Mouse (Mus musculus) CH12.LX (cell line): ENCODE measurements around the gene Magi2. TPM values are rescaled to one million over a fixed set of nuclear protein-coding genes. Genes with fewer than 3 reads are reported as not detected.

Experiments used
- DNase-seq: peaks from one replicate; pipeline ENCODE4 v3.0.0-alpha.2; 2013; ENCODE audit errors: extremely low read depth
- H3K27ac ChIP-seq: 2 replicates; pipeline ENCODE4 v1.5.1; 2012; ENCODE audit warnings: low read depth, mild to moderate bottlenecking, control low read depth, moderate library complexity; ENCODE audit not compliant: insufficient read depth
- H3K27me3 ChIP-seq: replicated peaks from 2 replicates; pipeline ENCODE3; 2012; ENCODE audit warnings: inconsistent platforms
- H3K36me3 ChIP-seq, 2 experiments: replicated peaks in 1 of 2; 2 replicates each; pipeline versions ENCODE3 to v1.6.1; 2012; ENCODE audit warnings: inconsistent platforms in 1 of 2, low read length in 1 of 2, mild to moderate bottlenecking in 1 of 2, mixed read lengths in 1 of 2, moderate library complexity in 1 of 2; ENCODE audit not compliant: control insufficient read depth in 1 of 2, insufficient read depth in 1 of 2
- H3K4me1 ChIP-seq, 2 experiments: 2 replicates each; pipeline ENCODE4 v1.6.1; 2012; ENCODE audit warnings: inconsistent platforms in 1 of 2, moderate library complexity in 1 of 2; ENCODE audit not compliant: insufficient read depth in 2 of 2, control insufficient read depth in 1 of 2
- H3K4me2 ChIP-seq: 2 replicates; pipeline ENCODE4 v1.6.1; 2012; ENCODE audit warnings: low read depth, mild to moderate bottlenecking, control low read depth; ENCODE audit not compliant: poor library complexity, insufficient read depth, severe bottlenecking
- H3K4me3 ChIP-seq, 3 experiments: fragments of 150-350 bp in 1 of 3; sonication (generic) in 1 of 3; replicated peaks in 1 of 3; 2 replicates each; pipeline versions ENCODE3 to v1.5.1; 2011 to 2012; ENCODE audit warnings: low read depth in 2 of 3, low read length in 2 of 3, mild to moderate bottlenecking in 2 of 3, moderate library complexity in 2 of 3, control low read depth in 1 of 3, improper control_type of control experiment in 1 of 3, inconsistent platforms in 1 of 3, mixed read lengths in 1 of 3; ENCODE audit not compliant: poor library complexity in 1 of 3
- H3K79me2 ChIP-seq: replicated peaks from 2 replicates; pipeline ENCODE4 v1.6.1; 2012; ENCODE audit warnings: mild to moderate bottlenecking, moderate library complexity; ENCODE audit not compliant: control insufficient read depth, poor library complexity, insufficient read depth, severe bottlenecking; ENCODE audit errors: extremely low read depth
- H3K9ac ChIP-seq: 2 replicates; pipeline ENCODE4 v1.6.1; 2012; ENCODE audit warnings: low read depth, mild to moderate bottlenecking, control low read depth, moderate library complexity; ENCODE audit not compliant: insufficient read depth
- H3K9me3 ChIP-seq: replicated peaks from 2 replicates; pipeline ENCODE3; 2012; ENCODE audit warnings: low read length, inconsistent platforms, mixed read lengths
- BHLHE40 ChIP-seq: IDR thresholded peaks from 2 replicates; pipeline ENCODE4 v1.6.1; 2011; ENCODE audit warnings: mild to moderate bottlenecking, low read depth, low read length, improper control_type of control experiment
- CHD1 ChIP-seq: IDR thresholded peaks from 2 replicates; pipeline ENCODE4 v1.6.1; 2012; ENCODE audit warnings: low read depth, low read length, improper control_type of control experiment, inconsistent platforms
- EP300 ChIP-seq: IDR thresholded peaks from 2 replicates; pipeline ENCODE4 v1.6.1; 2011; ENCODE audit warnings: low read length, improper control_type of control experiment
- GABPA ChIP-seq: IDR thresholded peaks from 2 replicates; pipeline ENCODE4 v1.6.1; 2012; ENCODE audit warnings: low read depth, low read length, improper control_type of control experiment, inconsistent platforms; ENCODE audit not compliant: insufficient replicate concordance
- HCFC1 ChIP-seq: IDR thresholded peaks from 2 replicates; pipeline ENCODE4 v1.6.1; 2012; ENCODE audit warnings: low read depth, mild to moderate bottlenecking, inconsistent platforms, low read length, improper control_type of control experiment
- MAFK ChIP-seq: IDR thresholded peaks from 2 replicates; pipeline ENCODE4 v1.6.1; 2011; ENCODE audit warnings: low read length, improper control_type of control experiment; ENCODE audit not compliant: insufficient replicate concordance
- MAX ChIP-seq: IDR thresholded peaks from 2 replicates; pipeline ENCODE4 v1.6.1; 2011; ENCODE audit warnings: low read length, improper control_type of control experiment
- MAZ ChIP-seq: IDR thresholded peaks from 2 replicates; pipeline ENCODE4 v1.6.1; 2012; ENCODE audit warnings: low read depth, mild to moderate bottlenecking, inconsistent platforms, low read length, improper control_type of control experiment, moderate library complexity
- MYC ChIP-seq: IDR thresholded peaks from 2 replicates; pipeline ENCODE4 v1.6.1; 2011; ENCODE audit warnings: low read depth, mild to moderate bottlenecking, improper control_type of control experiment, low read length
- NELFE ChIP-seq: IDR thresholded peaks from 2 replicates; pipeline ENCODE4 v1.6.1; 2011; ENCODE audit warnings: low read depth, low read length, improper control_type of control experiment
- NRF1 ChIP-seq: IDR thresholded peaks from 2 replicates; pipeline ENCODE4 v1.6.1; 2014; ENCODE audit warnings: low read depth, mild to moderate bottlenecking, inconsistent platforms, low read length, improper control_type of control experiment, moderate library complexity
- POLR2A ChIP-seq: IDR thresholded peaks from 2 replicates; pipeline ENCODE4 v1.6.1; 2011; ENCODE audit warnings: low read depth, mild to moderate bottlenecking, improper control_type of control experiment, low read length
- POLR2AphosphoS2 ChIP-seq: IDR thresholded peaks from 2 replicates; pipeline ENCODE4 v1.6.1; 2011; ENCODE audit warnings: low read depth, low read length, improper control_type of control experiment
- RCOR1 ChIP-seq: conservative IDR thresholded peaks from 2 replicates; pipeline ENCODE4 v1.6.1; 2012; ENCODE audit warnings: low read depth, mild to moderate bottlenecking, inconsistent platforms, low read length, improper control_type of control experiment
- SIN3A ChIP-seq: IDR thresholded peaks from 2 replicates; pipeline ENCODE4 v1.6.1; 2012; ENCODE audit warnings: low read length, improper control_type of control experiment, inconsistent platforms
- UBTF ChIP-seq: IDR thresholded peaks from 2 replicates; pipeline ENCODE4 v1.6.1; 2012; ENCODE audit warnings: low read depth, mild to moderate bottlenecking, inconsistent platforms, low read length, improper control_type of control experiment, moderate library complexity
- USF2 ChIP-seq: conservative IDR thresholded peaks from 2 replicates; pipeline ENCODE4 v1.6.1; 2011; ENCODE audit warnings: low read depth, low read length, improper control_type of control experiment
- ZC3H11A ChIP-seq: IDR thresholded peaks from 2 replicates; pipeline ENCODE4 v1.6.1; 2012; ENCODE audit warnings: low read depth, mild to moderate bottlenecking, inconsistent platforms, low read length, improper control_type of control experiment
- ZKSCAN1 ChIP-seq: IDR thresholded peaks from 2 replicates; pipeline ENCODE4 v1.6.1; 2012; ENCODE audit warnings: low read depth, inconsistent platforms, low read length, improper control_type of control experiment, borderline replicate concordance
- ZMIZ1 ChIP-seq: IDR thresholded peaks from 2 replicates; pipeline ENCODE4 v1.6.1; 2012; ENCODE audit warnings: low read depth, mild to moderate bottlenecking, inconsistent platforms, low read length, improper control_type of control experiment
- ZNF384 ChIP-seq: IDR thresholded peaks from 2 replicates; pipeline ENCODE4 v1.6.1; 2012; ENCODE audit warnings: low read depth, low read length, improper control_type of control experiment, inconsistent platforms
- dilution Hi-C: fragments of 300-500 bp; cut with MboI; formaldehyde crosslinking; loops from 2 replicates; pipeline ENCODE4 v1.14.3; 2020; ENCODE audit warnings: low sequenced_read_pairs; ENCODE audit not compliant: extremely low pct_unique_long_range_greater_than_20kb, extremely low pct_ligation_motif_present
- in situ Hi-C: fragments of 300-500 bp; cut with MboI; formaldehyde crosslinking; loops from 3 replicates; pipeline ENCODE4 v1.14.3; 2019; ENCODE audit warnings: low sequenced_read_pairs, low pct_ligation_motif_present, low pct_unique_long_range_greater_than_20kb, mixed read lengths
- polyA plus RNA-seq: library from polyadenylated mRNA; unstranded; fragments of >175 nt; gene quantifications from 2 replicates; pipeline ENCODE4 v1.2.1, GENCODE M21; 2012; ENCODE audit warnings: low read depth; ENCODE audit not compliant: insufficient read length
- total RNA-seq, 2 experiments: library from RNA; depleted of rRNA; stranded (reverse); fragments of 300-350 nt in 1 of 2; fragments of >200 nt in 1 of 2; gene quantifications; 2 replicates each; pipeline ENCODE4 v1.2.3; 2012 to 2014

Gene Magi2
- total and polyA plus RNA-seq, 3 experiments: 0.37 to 0.63 (median 0.42) TPM

- TF ChIP-seq POLR2A: no peak
- TF ChIP-seq HCFC1: no peak
- TF ChIP-seq UBTF: no peak
- no peaks in the 10 kb centered on the region for H3K9me3 ChIP-seq
- dilution Hi-C loops (no loop called here), in situ Hi-C loops (no loop called here)
- no peaks in the 10 kb centered on the region for H3K36me3 ChIP-seq
- no peak overlapping the region for H3K27ac ChIP-seq
- no peaks in the 10 kb centered on the region for H3K27me3 ChIP-seq
- no peak overlapping the region for H3K4me2 ChIP-seq
- no peak overlapping the region for H3K9ac ChIP-seq
- DNase-seq: no peak
- no peak overlapping the region for H3K4me3 ChIP-seq
- H3K4me1 ChIP-seq: peaks cover 0 to 2% of the 10 kb centered on the region in 2 experiments; a peak in 1 of 4 replicates
- no peaks in the 10 kb centered on the region for H3K79me2 ChIP-seq
Measured at GRCm38 (mm10) chr5:19780076-19780475, 553.2 kb downstream of the Magi2 start.

DNA sequence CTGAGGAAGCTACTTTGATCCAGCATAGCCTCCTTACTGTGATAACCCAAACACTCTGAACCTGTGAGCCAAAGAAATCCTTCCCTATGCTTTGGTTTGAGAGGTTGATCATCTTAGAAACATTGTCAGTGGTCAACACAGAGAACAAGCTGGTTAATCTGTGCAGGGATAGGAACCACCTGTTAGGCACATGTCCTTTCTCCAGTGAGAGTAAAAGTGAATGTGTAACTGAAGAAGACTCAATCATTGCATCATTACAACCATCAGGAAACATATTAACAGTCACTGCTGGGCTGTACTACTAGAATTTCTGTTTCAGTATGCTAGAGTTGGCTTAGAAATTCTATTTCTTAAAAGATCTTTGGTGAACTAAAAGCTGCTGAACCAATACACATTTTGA, 558.5 kb downstream of the Magi2 start:
- no peak for TF ChIP-seq POLR2AphosphoS2
- TF ChIP-seq MAFK: no peak
- TF ChIP-seq HCFC1: no peak
- TF ChIP-seq USF2: no peak
- TF ChIP-seq NRF1: no peak
- TF ChIP-seq ZMIZ1: no peak
- no peak for TF ChIP-seq MAZ
- no peak for TF ChIP-seq NELFE
- no peak for TF ChIP-seq BHLHE40
- TF ChIP-seq ZC3H11A: no peak
- no peak for TF ChIP-seq SIN3A
- no peak for TF ChIP-seq MAX
- no peak for TF ChIP-seq MYC
- TF ChIP-seq CHD1: no peak
- no peak for TF ChIP-seq RCOR1
- no peak for TF ChIP-seq GABPA
- TF ChIP-seq ZKSCAN1: no peak
- TF ChIP-seq ZNF384: no peak
- no peak for TF ChIP-seq EP300
- H3K4me3 ChIP-seq: no peak overlapping the region
- no peak for DNase-seq
- H3K4me1 ChIP-seq: peaks cover 0 to 2% of the 10 kb centered on the region in 2 experiments; a peak in 1 of 4 replicates
- no peak overlapping the region for H3K27ac ChIP-seq
- no peaks in the 10 kb centered on the region for H3K36me3 ChIP-seq
- in situ Hi-C loops (no loop called here), dilution Hi-C loops (no loop called here)
- H3K27me3 ChIP-seq: no peaks in the 10 kb centered on the region
- no peaks in the 10 kb centered on the region for H3K79me2 ChIP-seq
- H3K9me3 ChIP-seq: no peaks in the 10 kb centered on the region
- H3K9ac ChIP-seq: no peak overlapping the region
- H3K4me2 ChIP-seq: no peak overlapping the region
